Mouse (Mus musculus) liver (tissue): ENCODE results near the gene Slc38a11.

Experiments used
- DNase-seq: peaks from one replicate; pipeline ENCODE4 v3.0.0-alpha.2; 2020; ENCODE audit warnings: mixed read lengths

Gene Slc38a11

DNA sequence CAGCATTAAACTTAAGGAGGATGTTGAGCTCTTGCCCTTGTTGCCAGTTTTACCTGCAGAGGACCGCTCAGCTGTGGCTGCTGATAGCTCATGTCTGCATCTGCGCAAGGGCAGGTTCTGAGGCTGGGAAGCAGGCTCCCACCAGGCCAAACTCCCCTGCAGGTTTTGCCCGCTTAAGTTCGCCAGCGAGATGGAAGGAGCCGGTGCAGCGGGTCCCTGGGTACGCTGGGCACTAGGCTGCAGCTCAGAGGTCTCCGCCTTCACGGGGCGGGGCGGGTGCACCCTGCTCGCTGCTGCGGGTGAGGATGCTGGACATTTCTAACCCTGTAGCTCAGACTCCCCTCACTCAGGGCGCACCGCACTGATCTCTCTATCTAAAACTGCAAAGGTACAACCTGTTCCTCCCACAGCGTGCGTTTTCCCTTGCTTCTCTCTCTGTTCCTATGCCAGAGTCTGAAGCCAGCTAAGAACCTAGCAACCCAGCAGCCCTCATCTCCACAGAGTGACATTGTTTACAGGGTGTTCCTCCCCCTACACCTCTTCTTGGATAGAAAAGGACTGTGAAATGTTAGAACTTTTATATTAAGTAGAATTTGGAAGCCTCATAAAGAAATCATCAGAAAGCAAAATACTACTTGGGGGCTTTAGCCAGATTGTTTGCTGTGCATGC lies at the start of gene Slc38a11:
Slc38a11 (minus strand) TSS at position 207 of the 670 bp plus-strand sequence.
- peak; percentile 11 for DNase-seq

DNA sequence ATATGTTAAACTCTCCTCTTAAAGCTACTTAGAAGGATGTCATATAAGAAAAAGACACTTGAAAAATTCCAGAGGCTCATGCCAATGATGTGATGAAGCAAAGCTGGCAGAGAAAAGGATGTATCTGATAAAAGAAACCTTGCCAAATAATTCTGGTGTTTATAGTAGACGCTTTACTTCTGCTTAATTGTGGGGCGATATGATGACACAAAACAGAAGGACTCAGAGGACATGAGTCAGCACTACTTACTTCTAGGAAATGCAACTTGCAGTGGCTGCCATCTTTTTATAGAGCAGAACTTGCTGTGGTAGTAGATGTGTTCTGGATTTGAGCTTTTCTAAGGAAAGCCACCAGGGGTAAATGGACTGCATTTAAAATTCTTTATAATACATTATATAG lies 43.3 kb upstream of the Slc38a11 start:
- DNase-seq = no peak

DNA sequence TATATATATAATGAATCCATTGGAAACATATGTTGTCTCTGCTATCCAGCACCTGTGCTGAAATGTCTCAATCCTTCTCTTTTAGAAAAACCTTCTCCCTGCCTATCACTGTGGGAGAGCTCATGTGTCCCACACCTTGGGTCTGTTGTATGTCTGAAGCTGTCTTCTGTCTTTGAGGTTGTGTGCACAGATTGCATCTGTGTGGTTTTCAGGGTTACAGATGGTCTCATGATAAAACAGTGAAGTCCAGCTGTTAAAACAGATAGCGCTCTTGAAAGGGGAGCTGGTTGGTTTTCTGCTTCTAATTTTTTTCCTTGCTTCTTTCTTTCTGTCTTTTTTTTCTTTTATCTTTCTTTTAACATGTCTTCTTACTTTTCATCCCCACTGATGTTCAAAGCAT lies 41.6 kb upstream of the Slc38a11 start:
- no peak for DNase-seq

DNA sequence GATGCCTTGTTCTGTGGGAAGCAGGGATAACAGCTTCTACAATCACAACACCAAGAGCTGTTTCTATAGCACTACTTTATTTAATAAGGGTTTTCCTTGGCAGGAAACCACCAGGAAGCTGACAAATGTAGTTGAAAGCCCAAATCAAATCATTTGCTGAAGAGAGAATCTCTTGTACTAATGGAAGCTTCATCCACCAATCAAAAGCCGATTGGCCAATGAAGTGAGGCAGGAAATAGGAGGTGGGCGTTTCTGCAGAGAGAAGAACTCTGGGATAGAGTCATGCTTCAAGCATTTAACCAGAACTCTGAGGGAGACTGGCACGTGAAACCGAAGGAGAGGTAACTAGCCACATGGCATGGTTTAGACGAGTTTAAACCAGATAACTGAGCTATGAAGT lies 38.2 kb upstream of the Slc38a11 start:
- DNase-seq = no peak

DNA sequence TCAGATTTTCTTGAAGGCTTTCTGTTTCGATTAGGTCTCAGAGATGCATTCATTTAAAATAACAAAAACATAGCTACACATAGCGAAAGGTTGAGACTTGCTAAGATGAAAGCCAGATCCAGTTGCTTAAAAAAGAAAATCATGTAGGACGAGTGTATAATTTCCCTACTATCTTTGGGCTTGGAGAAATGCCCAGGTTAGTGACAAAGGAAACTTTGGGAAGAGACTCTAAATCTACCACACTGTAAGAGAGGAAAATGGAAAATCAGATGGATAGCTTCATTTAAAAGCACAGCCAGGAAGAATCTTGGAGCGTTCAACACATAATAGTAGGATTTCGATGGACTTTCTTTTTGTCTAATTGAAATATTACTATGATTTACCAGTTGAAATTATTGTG lies 36.1 kb upstream of the Slc38a11 start:
- no peak for DNase-seq

DNA sequence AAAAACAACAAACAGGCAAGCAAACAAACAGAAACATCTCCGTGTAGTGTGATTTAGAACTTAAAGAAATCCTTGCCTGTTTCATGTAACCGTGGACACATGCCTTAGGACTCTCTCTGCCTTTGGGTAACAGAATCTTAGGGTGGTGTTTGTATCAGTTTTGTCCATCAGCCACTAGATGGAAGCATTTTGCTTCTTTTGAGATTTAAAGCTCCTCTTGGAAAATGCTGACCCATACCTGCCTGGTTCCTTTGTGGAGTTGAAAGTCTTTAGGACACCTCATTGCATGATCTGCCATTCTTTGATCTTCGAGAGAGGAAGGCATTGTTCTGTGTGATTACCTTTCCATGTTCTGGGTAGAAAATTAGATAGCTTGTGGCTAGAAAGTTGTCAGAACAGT lies 32.3 kb upstream of the Slc38a11 start:
- no peak for DNase-seq

DNA sequence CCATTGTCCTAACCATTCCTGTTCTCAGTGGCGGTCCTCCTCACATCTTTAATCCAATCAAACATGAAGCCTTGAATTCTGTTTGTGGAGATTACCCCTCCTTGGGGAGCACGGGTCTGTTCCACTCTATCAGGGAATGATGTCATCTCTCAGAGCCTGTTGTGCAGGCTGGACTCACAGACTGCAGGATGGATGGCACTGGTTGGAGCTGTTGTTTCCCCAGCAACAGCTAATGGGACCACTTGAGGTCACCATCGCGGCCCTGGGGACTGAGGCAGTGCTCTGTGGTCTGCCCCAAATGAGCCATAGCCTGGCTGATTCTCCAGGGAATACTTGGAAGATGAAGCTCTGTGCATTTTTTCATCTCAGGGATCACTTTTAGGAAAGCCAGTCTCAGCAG lies 29.2 kb upstream of the Slc38a11 start:
- no peak for DNase-seq

DNA sequence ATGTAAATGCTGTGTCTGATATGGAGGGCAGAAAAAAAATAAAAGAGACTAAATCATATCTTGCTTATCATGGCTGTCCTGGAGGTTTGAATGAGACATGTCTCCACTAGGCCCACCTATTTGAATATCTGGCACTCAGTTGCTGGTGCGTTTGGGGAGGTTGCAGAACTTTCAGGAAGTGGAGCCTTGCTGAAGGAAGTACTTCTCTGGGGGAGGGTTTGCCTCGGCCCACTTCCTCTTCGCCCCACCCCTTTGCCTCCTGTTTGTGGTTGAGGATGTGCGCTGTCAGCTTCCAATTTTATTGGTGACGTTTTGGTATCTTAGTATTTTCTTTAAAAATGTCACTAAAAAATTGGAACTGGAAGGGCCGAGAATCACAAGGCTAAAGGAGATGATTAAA lies 27.5 kb upstream of the Slc38a11 start:
- DNase-seq = no peak

DNA sequence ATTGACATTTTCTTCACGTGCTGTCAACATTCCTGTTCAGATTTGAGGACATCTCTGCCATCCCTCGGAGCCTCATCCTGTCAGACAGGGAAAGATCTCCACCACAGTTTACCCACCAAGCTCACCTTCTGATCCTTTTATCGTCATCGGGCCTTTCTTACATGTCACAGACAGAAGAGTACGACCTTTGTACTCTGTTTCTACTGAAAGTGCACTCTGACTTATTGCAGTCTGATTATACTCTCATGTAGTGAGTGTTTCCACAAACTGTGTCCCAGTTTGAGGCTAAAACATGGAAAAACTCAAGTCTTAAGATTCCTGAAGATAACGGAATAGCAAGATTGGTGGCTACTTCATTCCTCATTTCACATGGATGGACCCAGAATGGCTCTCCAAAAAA lies 21.0 kb upstream of the Slc38a11 start:
- no peak for DNase-seq

DNA sequence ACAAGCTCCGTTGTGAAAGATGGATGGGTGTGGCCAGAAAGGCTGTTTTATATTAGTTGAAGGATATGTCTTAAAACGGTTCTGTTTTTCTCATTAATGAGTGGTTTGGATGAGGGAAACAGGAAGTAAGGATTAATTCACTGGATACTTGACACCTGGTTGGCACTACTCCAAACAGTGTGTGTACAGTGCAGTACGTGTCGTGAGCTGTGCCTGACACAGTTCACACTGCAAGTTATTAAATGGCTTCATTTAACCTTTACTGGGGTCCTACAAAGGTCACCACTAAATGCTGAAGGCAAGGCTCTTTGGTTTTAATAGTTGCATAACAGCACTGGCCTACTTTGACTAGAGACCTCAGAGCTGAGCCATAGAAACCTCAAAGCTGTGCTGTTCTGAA lies 18.7 kb upstream of the Slc38a11 start:
- no peak for DNase-seq

DNA sequence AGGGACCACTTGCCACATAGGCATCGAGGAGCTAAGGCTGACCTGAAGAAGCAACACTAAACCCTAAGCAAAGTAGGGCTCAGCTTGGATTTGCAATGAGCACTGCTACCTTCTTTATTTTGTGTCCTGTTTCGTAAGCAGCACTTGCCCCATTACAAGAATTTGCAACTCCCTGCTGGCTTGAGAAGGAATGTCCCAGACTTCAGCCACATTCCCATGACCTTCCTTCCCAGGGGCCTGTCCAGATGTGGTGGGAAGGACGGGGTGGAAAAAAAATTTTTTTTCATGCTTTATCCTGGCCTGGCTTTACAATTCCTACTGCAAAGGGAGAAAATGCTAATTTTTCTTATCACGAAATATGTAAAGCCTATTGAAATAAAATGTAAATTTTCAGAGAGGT lies 14.6 kb upstream of the Slc38a11 start:
- no peak for DNase-seq

DNA sequence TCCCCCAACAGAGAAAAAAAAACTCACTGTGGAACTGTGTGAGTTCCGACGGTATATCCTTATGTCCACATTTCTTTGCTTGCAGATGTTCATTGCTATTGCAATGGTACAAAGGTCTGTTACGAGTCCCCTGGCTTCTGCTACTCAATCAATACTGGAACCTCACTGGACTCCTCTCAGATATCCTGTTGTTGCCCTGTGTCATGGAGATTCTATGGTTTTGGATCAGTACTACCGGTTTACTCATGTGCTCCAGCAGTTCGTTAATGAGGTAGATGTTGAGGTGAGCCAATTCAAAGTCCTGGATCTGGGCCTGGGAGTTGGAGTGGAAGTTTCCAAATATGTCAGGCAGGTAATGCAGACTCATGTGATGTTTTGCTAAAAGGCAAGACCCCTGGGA lies 10.6 kb upstream of the Slc38a11 start:
- no peak for DNase-seq

DNA sequence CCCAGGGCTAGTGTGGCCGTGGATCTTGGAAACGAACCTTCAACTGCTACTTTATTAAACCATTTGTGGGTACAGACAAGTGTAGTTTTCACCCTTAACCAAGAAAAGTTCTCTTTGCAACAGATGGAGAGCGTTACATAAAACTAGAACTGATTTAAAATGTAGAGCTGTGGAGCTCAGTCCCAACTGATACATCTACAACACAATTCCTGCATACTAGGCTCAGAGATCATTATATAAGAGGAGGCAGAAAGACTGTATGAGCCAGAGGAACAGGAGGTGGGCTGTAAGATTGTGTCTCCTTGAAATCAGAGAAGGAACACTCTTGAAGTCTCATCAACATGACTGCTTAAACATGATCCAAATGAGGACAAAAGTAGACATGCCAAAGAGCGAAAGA lies 9.2 kb upstream of the Slc38a11 start:
- DNase-seq = no peak

DNA sequence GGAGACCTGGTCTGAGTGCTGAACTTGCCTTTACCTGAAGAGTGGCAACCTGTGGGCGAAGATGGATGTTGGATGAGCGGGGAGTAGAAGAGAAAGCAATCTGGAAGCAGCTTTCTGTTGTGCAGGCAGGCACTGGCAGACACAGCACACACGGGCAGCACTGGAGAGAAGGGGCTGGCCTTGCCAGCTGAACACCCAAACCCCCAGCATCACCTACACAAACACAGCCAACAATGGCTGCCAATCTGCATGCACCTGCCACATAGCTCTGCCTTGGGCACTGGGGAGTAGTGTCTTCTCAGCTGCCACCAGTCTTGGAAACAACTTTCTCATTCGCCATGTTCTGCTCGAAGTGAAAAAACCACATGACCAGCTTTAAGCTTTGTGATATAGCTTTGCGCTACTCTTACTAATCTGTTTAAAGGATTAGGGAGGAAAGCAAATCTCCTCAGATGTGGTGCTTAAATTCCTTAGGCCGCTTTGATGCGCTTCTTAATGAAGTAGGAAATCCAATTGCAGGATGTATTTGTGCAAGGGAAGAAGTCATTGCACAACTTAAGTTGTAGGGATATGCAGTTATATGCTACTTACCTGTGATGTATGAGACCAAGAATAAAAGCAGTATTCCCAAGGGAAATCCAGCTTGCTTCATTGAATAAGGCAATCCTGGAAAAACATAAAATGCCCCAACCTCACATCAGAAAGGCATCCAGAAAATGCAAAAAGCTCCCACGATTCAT lies 2.9 kb downstream of the Slc38a11 start:
- DNase-seq = no peak

DNA sequence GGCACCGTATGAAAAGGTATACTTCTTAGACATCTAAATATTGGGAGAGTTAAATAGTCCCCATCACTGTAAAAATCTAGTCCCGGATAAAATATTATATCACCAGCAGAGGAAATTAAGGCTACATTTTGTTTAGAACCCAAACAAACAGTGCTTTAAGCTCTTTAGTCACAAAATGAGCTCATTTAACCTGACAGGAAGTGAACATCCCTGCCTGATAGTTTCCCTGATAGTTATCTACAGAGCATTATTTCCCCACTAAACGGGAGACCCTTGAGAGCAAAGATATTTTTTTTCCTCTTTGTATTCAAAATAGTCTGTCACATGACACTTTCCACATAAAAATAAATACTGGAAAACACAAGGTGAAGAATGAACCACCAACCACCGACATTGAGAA lies 16.5 kb downstream of the Slc38a11 start:
- DNase-seq = no peak

DNA sequence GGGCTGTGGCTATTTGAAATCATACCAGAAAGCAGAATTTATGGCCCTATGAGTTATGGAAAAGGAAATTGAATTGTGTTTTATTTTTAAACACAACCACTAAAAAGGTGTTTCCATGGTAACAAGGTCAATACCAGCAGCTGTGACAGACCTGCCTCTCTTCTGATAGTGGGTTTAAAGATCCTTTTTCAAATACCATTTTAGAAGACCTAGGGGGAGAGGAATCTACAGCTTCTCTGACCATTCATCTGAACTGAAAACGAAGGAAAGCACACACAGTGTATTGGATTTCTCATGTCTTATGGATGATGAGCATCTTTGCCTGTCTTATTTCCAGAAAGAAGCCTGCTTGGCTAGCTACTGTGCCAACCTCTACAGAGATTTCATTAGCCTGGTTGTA lies 16.9 kb downstream of the Slc38a11 start:
- DNase-seq = no peak

DNA sequence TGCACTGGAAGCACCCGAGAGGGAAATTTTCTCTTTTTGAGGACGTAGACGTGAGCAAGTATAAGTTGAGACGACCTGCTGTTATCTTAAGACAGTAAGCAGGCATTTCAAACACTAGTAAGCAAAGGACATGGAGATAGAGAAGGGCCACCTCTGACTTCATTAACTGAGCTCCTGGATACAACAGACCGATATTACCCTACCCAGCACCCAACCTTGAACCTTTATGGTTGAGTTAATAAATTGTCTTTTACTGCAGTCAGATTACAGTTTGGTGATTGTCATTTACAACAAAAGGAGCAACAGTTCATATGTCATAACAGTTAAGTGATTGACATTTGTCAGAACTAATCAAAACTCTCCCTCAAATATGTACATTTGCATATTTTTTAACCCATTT lies 17.8 kb downstream of the Slc38a11 start:
- no peak for DNase-seq

DNA sequence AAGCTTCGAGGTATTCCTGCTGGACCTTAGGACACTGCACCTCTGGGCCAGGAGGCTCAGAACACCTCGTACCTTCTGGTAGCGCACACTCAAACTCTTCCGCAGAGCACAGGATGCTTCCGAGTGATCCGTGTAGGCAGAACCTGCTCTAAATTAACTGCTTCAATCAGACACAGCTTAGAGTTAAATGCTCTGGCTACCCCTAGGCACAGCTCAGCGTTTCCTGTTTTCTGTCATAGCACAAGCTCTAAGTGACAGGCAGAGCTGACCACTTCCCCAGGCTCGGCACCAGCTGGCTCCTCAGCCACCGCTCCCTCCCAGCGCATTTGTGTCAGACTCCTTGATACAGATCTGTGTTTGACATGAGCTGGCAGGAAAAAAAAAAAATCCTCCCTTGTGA lies 21.8 kb downstream of the Slc38a11 start:
- peak; percentile 55 for DNase-seq

DNA sequence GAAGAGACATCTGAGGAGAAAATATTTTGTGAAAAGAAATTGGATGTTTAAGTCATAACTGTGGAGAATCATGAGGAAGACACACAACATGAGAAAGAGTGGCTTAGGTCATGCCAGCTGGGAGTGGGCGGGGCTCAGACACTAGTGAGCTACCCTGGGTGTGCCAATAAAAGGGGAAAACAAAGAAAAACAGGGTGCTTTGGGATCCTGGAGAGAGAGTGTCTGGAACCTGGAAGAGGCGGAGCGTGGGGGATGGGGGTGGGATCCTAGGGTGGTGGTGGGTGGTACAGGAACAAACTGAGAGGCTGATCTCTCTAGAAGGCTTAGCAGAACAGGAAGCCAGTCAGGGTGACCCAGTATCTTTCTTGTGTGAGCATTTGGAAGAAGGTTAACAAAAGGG lies 23.0 kb downstream of the Slc38a11 start:
- no peak for DNase-seq

DNA sequence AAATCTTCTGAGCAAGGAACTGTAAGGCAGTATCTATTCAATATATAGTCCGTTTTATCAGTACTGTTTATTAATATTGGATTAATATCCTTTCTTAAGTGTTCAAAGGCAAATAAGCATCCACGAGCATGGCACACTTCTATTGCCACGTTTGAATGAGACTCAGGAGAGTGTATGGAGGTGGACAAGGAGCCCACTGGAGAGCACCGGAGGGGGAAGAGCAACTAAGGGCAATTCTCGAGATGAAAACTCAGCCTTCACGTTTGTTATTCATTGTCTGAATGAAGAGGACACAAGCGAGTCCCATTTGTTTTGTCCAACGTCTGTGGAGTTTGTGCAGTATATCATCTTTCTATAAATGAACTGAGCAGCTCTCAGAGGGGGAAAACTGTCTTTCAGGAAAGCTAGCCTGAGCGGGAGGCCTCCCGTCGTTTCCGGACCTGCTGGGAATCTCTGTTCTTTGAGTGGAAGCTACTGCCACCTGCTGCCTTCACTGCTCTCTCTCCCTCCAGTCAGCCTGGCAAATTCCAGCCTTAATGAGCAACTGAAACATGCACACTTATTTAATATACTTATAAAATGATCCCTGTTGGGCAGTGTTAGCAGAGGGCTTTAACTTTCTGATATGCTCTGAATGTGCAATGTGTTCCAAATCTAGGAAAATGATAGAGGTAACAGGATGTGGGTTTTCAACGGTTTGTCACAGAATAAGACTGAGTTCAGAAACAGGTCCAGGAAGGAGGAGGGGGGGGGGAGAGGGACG lies 26.3 kb downstream of the Slc38a11 start:
- peak; percentile 44 for DNase-seq

DNA sequence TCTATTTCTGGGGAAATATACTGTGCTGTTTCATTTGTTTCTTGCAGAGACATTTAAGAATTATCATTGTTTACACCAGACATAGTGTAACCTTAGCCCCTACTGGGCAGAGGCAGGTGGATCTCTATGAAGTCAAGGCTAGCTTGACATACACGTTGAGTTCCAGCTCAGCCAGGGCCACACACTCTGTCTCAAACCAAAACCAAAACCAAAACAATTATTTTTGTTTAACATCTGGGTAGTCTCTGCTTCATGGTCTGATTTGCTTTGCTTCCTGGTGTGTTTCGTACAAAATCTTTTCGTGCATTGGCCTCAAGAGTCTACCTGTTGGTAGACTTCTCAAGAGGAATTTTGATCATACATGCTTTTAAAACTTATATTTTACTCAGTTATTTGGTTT lies 27.2 kb downstream of the Slc38a11 start:
- no peak for DNase-seq

DNA sequence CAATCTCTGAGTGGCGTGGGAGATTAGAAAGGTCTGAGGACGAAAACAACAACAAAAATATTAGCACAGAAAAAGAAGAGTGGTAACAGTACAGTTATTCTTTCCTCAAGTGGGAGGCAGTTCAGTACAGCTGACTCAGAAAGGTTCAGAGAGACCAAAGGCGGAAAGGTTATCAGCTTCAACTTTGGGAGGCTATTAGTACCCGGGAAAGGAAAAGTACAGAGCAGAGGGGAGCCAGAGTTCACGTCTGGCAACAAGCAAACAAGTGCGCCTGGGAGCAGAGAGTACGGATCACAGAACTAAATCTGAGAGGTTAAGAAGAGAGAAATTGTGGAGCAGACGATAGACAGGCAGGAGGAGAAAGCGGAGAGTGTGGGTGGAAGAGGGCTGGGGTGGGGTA lies 29.7 kb downstream of the Slc38a11 start:
- peak; percentile 11 for DNase-seq

DNA sequence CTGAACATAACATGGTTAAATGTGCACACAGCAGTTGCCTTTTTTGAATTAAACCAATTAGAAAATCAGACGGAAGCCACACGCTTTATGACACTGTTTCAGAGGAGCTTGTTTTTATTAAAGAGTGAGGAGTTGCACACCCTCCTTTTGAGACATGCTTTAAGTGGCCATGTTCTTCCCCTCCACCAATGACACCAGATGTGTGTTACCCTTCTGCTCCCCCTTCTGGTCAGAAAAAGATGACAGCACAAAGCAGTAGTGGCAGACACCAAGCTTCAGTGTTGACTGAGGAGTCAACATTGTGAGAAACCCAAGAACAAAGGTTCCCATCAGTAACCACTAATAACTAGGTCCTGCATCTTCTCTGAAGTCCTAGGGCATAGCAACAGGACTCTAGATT lies 32.5 kb downstream of the Slc38a11 start:
- peak; percentile 9 for DNase-seq
